Mouse (Mus musculus) hindbrain, embryonic 14.5 days (tissue): ENCODE measurements around the gene Klrb1c. TPM values are rescaled to one million over a fixed set of nuclear protein-coding genes. Genes with fewer than 3 reads are reported as not detected.

Experiments
- ATAC-seq: fragments of 200-750 bp; cut with Nextera tagmentation; 2 replicates; pipeline ENCODE4 v1.8.0; 2017; ENCODE audit warnings: moderate number of reproducible peaks, mild to moderate bottlenecking, moderate TSS enrichment, moderate library complexity; ENCODE audit not compliant: low FRiP score
- DNase-seq: peaks from one replicate; pipeline ENCODE4 v3.0.0-alpha.2; 2015; ENCODE audit warnings: low spot score
- H3K27ac ChIP-seq: fragments of 300-500 bp; sonication (generic); 2 replicates; pipeline ENCODE4 v1.5.1; 2014; ENCODE audit warnings: mild to moderate bottlenecking, moderate library complexity
- H3K27me3 ChIP-seq: fragments of 300-500 bp; sonication (generic); 2 replicates; pipeline ENCODE4 v1.6.1; 2014; ENCODE audit warnings: mild to moderate bottlenecking, low read length, mixed read lengths; ENCODE audit not compliant: control insufficient read depth, insufficient read depth
- H3K36me3 ChIP-seq: fragments of 300-500 bp; sonication (generic); replicated peaks from 2 replicates; pipeline ENCODE4 v1.6.1; 2014; ENCODE audit not compliant: control insufficient read depth, insufficient read depth
- H3K4me1 ChIP-seq: fragments of 300-500 bp; sonication (generic); replicated peaks from 2 replicates; pipeline ENCODE4 v1.6.1; 2014; ENCODE audit warnings: antibody characterized with exemption, low read length, mixed read lengths; ENCODE audit not compliant: control insufficient read depth, insufficient read depth
- H3K4me2 ChIP-seq: fragments of 300-500 bp; sonication (generic); replicated peaks from 2 replicates; pipeline ENCODE4 v1.6.1; 2014; ENCODE audit warnings: mild to moderate bottlenecking, moderate library complexity
- H3K4me3 ChIP-seq: fragments of 300-500 bp; sonication (generic); replicated peaks from 2 replicates; pipeline ENCODE4 v1.5.1; 2014; ENCODE audit warnings: mild to moderate bottlenecking, low read length
- H3K9ac ChIP-seq: fragments of 300-500 bp; sonication (generic); 2 replicates; pipeline ENCODE4 v1.6.1; 2014
- H3K9me3 ChIP-seq: fragments of 300-500 bp; sonication (generic); 2 replicates; pipeline ENCODE4 v1.6.1; 2016; ENCODE audit warnings: low read length; ENCODE audit not compliant: control insufficient read depth
- WGBS: fragments of 180-500 bp; shearing (Covaris S2); extraction: QIAGEN DNeasy Blood & Tissue Kit; methylation state at CpG from one replicate; pipeline ENCODE4 v1.1.7; 2014; 5-methylcytosine and 5-hydroxymethylcytosine counted together
- polyA plus RNA-seq: library from polyadenylated mRNA; unstranded; fragments of >200 nt; fragmentation: Nextera tagmentation; extraction: Ambion mirVana; gene quantifications from 2 replicates; pipeline ENCODE4 v1.2.1, GENCODE M21; 2014

The Klrb1c gene
- polyA plus RNA-seq, 1 experiment from 2014 or later = 0.23 TPM

GRCm38 (mm10) chr6:128737445-128737844 lies 51.6 kb downstream of the Klrb1c start:
- 94% methylated on average over 7 of the region's 7 CpGs for WGBS
- H3K9ac ChIP-seq = no peak overlapping the region
- H3K9me3 ChIP-seq = no peaks in the 10 kb centered on the region
- DNase-seq (no peak), ATAC-seq (no peak)
- no peak overlapping the region for H3K4me2 ChIP-seq
- no peak overlapping the region for H3K4me3 ChIP-seq
- no peaks in the 10 kb centered on the region for H3K27me3 ChIP-seq
- H3K4me1 ChIP-seq = no peaks in the 10 kb centered on the region
- H3K36me3 ChIP-seq = no peaks in the 10 kb centered on the region
- H3K27ac ChIP-seq = no peak overlapping the region

GRCm38 (mm10) chr6:128736100-128736499 lies 52.9 kb downstream of the Klrb1c start:
- no peak overlapping the region for H3K27ac ChIP-seq
- H3K27me3 ChIP-seq = no peaks in the 10 kb centered on the region
- no peak for DNase-seq
- H3K36me3 ChIP-seq = no peaks in the 10 kb centered on the region
- H3K4me1 ChIP-seq = no peaks in the 10 kb centered on the region
- no peaks in the 10 kb centered on the region for H3K9me3 ChIP-seq
- ATAC-seq = no peak
- no peak overlapping the region for H3K4me3 ChIP-seq
- no peak overlapping the region for H3K9ac ChIP-seq
- H3K4me2 ChIP-seq = no peak overlapping the region

- no peaks in the 10 kb centered on the region for H3K4me1 ChIP-seq
- H3K9me3 ChIP-seq = no peaks in the 10 kb centered on the region
- H3K27ac ChIP-seq = no peak overlapping the region
- H3K4me2 ChIP-seq = no peak overlapping the region
- H3K27me3 ChIP-seq = no peaks in the 10 kb centered on the region
- DNase-seq (no peak), ATAC-seq (no peak)
- no peak overlapping the region for H3K4me3 ChIP-seq
- no peaks in the 10 kb centered on the region for H3K36me3 ChIP-seq
- H3K9ac ChIP-seq = no peak overlapping the region
Measured at GRCm38 (mm10) chr6:128734896-128735295, 54.1 kb downstream of the Klrb1c start.

DNA sequence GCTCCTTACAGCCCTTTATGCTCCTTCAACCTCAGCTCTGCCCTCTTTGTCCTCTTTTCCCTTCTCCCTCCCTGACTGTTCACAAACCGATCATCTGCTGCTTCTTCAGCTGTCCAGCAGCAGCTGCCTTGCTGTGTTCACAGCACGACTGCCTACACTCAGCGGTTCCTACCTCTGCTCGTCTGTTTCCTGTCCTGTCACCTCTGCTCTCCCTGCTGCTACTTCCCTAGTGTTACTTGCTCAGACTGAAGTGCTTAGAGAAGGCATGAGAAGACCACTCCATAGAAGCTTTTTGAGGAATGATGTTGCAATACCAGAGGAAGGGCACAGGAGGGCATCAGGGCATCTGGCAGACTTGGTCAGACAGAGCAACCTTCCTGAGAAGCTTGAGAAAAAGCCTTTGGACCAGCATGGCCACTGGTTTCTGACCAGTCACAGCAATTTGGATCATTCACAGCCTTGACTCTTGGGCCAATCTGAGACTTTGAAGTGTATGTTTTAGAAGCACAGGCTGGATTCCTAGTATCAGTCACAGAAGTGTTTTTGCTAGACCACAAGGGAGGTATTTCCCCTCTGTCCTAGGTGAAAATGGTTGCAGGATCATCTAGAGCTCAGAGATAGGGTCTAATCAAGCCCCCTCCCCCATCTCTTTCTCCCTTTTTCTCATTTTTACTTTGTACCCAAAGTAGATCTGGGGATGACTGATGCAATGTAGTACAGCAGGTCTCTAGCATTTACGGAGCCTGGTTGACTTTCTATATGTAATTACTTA lies 54.9 kb downstream of the Klrb1c start:
- H3K27ac ChIP-seq = no peak overlapping the region
- 60% methylated on average over 5 of the region's 5 CpGs for WGBS
- no peaks in the 10 kb centered on the region for H3K36me3 ChIP-seq
- no peak for ATAC-seq
- no peaks in the 10 kb centered on the region for H3K4me1 ChIP-seq
- no peak overlapping the region for H3K9ac ChIP-seq
- no peaks in the 10 kb centered on the region for H3K27me3 ChIP-seq
- H3K9me3 ChIP-seq = no peaks in the 10 kb centered on the region
- no peak overlapping the region for H3K4me3 ChIP-seq
- H3K4me2 ChIP-seq = no peak overlapping the region
- no peak for DNase-seq

GRCm38 (mm10) chr6:128732032-128732431 lies 57.0 kb downstream of the Klrb1c start:
- Histone ChIP-seq H3K4me1 (no peaks in the 10 kb centered on the region), H3K36me3 (no peaks in the 10 kb centered on the region), H3K9ac (no peak overlapping the region), H3K4me2 (no peak overlapping the region), H3K27ac (no peak overlapping the region), H3K9me3 (no peaks in the 10 kb centered on the region), H3K4me3 (no peak overlapping the region), H3K27me3 (no peaks in the 10 kb centered on the region)
- DNase-seq (no peak), ATAC-seq (no peak)
- WGBS = 92% methylated on average over 3 of the region's 3 CpGs

Other genes starting within 250 kb of the Klrb1c start
- 1.3 and 2.3 TPM in 2 replicates for gene A2ml1, start 207.6 kb downstream of the Klrb1c start, polyA plus RNA-seq
- not detected in 2 replicates for gene Klrb1a, start 165.7 kb downstream of the Klrb1c start, polyA plus RNA-seq
- gene Clec2h, start 126.8 kb downstream of the Klrb1c start, polyA plus RNA-seq = not detected in 2 replicates
- 0.51 and 0.78 TPM in 2 replicates for gene Klrb1, start 66.2 kb downstream of the Klrb1c start, polyA plus RNA-seq
- gene Gm44511, start 37.1 kb upstream of the Klrb1c start, polyA plus RNA-seq = not detected in 2 replicates
- not detected in 2 replicates for gene Klrb1b, start 37.1 kb upstream of the Klrb1c start, polyA plus RNA-seq
- not detected in 2 replicates for gene Clec2i, start 98.4 kb upstream of the Klrb1c start, polyA plus RNA-seq
- gene BC035044, start 101.9 kb upstream of the Klrb1c start, polyA plus RNA-seq = 0.52 TPM in 2 replicates
- gene Clec2g, start 145.2 kb upstream of the Klrb1c start, polyA plus RNA-seq = not detected in 2 replicates